Mouse (Mus musculus) cerebellum, postnatal 36 days (tissue): ENCODE data around the gene Sugct.
"Not testable (repeated sequence)": the region's sequence is repeated elsewhere in the genome, so short reads cannot be mapped to it uniquely, and the experiment has no call there.

Source experiments
- DNase-seq, 2 experiments: peaks; one replicate each; pipeline ENCODE4 v3.0.0; 2021 to 2022; ENCODE audit warnings: mixed read lengths in 2 of 2

The Sugct gene

GRCm38 (mm10) chr13:16847236-16847635, 848.1 kb downstream of the Sugct start:
- no peak for DNase-seq

DNA sequence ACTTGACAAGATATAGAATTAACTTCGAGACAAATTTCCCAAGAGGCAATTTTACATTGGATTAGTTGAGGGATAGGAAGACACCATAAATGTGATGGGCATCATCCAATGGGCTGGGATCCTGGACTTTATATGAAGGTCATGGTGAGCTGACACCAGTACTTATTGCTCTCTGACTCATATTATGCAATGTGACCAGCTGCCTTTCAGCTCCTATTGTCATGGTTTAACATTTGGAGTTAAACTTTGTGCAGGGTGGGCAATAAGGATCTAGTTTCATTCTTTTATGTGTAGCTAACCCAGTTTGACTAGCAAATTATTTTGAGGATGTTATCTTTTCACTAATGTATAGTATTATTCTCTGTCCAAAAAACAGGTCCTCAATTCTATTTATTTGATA, 854.4 kb downstream of the Sugct start:
- no peak for DNase-seq

GRCm38 (mm10) chr13:16838409-16838808, 856.9 kb downstream of the Sugct start:
- no peak for DNase-seq

GRCm38 (mm10) chr13:16835111-16835510, 860.2 kb downstream of the Sugct start:
- DNase-seq: peak; percentile 16 to 26

DNA sequence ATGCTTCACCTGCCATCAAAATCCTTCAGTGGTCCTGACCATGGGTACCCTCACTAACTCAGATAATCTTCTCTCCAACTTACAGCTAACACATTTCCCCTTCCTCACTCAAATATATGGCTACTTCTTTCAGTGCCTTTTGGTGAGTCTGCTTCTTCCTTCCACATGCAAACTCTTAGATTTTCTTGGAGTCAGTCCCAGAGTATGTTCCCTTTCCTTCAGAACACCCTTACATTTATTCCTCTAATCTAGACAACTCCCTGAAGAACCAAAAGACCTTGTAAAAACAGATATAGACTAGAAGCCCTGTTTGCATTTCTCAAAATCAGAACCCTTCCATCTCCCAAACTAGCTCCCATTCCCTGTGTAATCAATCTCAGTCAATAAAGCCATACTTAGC, 862.3 kb downstream of the Sugct start:
- no peak for DNase-seq

DNA sequence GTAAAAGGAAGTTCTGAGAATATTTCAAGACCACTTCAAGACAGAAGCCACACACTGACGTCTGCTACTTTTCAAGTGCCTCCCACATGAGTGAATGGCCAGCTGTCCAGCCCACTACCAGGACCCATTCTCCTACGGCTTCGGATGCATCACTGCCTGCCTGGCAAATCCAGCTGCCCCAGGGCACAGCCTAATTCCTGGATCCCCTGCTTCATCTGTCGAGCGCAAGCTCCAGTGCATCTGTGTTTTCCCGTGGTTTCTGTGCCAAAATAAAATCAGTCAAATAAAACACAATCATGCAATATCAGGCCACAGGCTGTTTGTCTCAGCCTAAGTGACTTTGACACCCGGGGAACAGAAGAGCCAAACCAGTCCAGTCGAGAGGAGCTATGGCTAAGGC, 863.5 kb downstream of the Sugct start:
- no peak for DNase-seq

- not testable (repeated sequence) for DNase-seq
These were observed 865.1 kb downstream of the Sugct start for GRCm38 (mm10) chr13:16830291-16830690.

DNA sequence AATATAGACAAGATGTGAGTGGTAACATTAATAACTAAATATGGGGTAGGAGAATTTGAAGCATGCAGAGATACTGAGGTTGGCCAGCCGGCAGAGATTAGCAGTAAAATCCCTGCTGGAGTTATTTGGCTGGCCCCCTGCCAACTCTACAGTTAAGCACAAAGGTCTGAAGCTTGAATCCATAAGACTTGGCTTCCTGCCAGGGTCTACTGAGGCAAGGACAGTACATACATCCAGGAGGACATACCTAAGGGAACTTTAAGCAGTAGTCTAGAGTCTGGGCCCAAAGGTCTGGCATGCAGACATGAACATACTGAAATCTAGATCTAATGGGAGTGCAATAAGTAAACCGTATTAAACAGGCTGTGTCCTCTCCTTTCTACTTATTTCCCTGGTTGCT, 865.8 kb downstream of the Sugct start:
- DNase-seq: peak; percentile 3 to 10

DNA sequence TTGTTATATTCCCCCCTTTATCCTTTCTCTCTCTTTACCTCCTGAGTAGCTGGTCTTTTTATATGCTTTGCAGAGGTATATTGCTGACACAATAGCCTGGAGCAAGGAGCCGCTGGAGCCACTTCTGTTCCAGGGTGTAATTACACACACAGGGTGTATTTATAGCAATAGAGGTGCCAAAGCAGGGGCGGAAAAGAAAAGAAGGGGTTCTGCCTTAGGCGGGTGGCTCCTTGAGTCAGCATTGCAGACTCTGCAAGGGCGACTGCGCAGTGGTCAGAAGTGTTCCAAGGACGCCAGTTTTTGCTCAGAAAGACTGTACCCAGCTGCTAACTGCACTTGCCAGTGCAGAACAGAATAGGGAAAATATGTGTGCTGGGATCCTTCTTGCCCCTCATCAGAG, 869.7 kb downstream of the Sugct start:
- no peak for DNase-seq

DNA sequence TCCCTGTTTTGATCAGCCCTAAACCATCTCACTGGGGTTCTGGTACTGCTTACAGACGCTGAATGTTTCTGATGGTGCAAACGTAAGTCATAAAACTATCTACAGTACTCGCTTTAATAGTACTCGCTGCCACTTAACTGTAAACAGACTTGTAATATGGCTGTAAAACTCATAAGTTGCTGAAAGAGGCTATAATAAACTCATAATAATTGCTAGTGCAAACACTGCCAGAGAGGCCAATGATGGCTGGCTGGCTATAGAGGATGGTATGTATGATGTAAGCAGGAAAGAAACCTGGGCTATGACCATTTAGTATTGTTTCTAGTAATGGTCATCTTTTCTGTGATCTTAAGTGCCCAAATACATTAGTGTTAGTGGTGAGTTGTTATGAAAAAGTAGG, 873.6 kb downstream of the Sugct start:
- no peak for DNase-seq

GRCm38 (mm10) chr13:16817471-16817870, 877.9 kb downstream of the Sugct start:
- no peak for DNase-seq

DNA sequence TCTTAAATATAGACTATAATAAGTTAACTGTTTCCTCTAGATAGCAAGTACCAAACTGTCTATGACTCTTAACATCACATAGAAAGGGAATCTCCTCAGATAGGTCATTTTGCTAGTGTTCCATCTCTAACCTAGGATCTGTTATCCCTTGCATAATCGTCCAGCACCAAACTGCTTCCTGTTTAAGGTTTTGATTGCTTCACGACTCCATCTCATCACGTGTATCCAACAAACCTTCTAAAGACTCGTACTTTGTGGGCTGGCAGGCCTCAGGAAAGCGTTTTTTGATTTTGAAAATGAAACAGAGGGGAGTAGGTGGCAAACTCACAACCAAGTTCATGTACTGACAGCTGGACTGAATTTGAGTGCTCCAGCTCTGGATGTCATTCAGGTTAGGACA, 878.6 kb downstream of the Sugct start:
- no peak for DNase-seq

DNA sequence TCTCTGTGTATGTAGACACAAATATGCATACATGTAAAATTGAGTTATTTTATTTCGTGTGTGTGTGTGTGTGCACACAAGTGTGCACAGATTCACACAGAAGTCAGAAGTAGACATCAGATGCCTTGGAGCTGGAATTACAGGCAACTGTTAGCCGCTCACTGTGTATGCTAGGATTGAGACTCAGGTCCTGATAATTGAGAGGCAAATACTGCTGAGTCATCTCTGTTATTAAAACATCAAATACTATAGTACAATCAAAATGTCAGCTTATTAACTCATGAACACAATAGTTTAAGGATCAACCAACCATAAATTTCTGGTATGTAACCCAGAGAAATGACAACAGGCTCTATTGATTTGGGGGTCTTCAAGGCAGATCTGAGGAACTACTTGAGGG, 883.1 kb downstream of the Sugct start:
- no peak for DNase-seq
